Mouse (Mus musculus) frontal cortex, postnatal 36 days (tissue): ENCODE data around the gene Apobr.

Source experiments
- DNase-seq, 2 experiments: peaks; one replicate each; pipeline ENCODE4 v3.0.0; 2022; ENCODE audit warnings: low spot score in 2 of 2

The Apobr gene

DNA sequence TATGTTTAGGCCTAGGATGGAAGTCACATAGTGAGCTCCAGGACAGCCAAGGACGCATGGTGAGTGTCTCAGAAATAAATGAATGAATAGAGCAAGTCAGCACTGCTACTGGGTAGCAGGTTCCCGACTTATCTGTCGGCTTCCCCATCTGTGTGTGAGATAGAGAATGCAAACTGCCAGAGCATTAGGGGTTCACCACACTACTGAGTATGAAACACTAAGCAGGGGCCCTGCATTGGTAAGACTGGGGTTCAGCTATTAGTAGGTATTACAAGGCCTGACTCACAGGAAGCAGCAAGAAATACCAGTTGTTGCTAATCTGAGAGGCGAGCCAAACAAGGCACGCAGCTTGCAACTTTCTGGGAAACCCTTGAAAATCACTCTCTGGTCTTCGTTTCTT, 14.2 kb downstream of the Apobr start:
- no peak for DNase-seq

DNA sequence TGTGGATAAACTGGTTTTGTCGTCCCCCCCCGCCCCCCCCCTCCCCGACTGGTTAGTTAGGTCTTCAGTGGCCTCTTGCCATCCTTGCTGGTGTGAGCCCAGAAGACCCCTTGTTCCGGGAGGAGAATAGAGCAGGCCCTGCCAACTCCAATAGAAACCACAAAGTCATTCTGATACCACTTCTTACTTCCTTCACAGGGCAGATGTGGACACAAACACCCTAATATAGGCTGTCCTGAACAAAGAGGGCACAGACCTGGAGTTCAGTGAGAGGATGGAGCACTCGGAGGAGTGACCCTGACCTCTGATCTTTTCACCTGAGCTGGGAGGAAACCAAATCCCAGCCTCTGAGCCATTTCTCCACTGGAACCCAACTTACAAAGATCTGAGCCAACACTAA, 17.2 kb downstream of the Apobr start:
- no peak for DNase-seq

DNA sequence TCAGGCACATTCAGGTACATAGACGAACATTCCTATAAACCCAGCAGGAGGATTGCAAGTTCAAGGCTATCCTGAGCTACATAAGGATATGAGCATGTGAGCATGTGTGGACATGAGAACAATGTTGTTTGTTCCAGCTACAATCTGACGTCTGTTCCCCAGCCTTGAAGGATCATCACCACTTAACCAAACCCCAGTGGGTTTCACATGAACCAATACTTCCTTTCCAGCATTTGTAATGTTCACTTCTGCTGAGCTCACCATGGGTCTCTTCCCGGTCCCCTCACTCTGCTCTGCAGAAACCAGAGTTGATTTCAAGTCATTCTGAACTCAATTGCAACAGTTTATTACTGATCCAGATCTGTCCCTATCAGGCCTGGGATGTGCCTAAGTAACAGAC, 17.9 kb downstream of the Apobr start:
- DNase-seq = no peak

DNA sequence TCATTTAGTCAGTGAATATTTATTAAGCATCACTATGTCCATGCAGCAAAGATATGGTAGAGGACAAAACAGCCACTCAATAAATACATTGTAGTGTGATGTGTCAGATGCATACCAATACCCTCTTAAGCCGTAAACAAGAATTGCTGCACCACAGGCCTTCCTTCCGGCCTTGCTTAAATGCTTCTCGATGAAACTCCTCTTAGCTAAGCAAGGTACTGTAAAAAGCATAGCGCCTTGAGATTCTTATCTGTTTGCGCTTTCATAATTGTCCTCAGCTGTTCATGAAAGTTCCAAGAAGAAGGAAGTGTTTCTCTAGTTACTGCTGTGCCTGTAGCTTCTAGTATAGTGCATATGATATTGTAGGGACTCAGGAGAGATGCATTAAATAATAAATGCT, 21.9 kb downstream of the Apobr start:
- no peak for DNase-seq

DNA sequence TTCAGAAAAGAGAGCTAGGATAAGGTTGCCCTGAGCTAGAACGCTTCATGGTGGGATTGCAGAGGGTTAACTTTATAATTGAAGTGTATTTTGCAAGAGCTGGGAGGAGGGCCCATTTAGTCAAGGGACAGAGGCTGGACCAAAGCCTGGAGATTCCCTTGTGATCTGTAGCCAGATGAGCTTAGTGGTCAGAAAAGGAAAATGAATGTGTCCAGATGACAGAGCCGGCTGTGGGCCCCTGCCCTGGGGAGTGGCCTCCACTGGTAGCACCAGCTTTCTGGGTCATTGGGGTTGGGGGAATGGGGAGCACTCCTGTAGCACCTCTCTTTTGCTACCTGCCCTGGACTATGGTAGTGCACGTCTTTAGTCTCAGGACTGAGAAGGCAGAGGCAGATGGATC, 22.3 kb downstream of the Apobr start:
- DNase-seq = no peak

DNA sequence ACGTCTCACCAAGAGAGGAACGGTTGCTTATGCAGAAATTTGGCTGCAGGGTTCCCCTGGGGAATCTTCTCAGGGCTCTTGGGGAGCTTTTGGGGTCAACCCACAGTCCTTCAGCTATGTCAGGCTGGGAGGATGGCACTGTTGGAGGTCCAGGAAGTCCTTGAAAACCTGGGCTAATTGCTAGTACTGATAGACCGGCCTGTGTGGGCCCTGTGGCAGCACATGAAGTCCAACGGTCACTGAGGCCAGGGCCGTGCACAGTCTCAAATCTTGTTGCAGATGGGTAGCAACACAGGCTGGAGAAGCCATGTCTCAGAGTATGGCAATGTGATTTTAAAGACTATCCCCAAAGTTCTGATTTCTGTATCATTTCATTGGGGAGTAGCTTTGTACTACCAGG, 23.1 kb downstream of the Apobr start:
- no peak for DNase-seq

DNA sequence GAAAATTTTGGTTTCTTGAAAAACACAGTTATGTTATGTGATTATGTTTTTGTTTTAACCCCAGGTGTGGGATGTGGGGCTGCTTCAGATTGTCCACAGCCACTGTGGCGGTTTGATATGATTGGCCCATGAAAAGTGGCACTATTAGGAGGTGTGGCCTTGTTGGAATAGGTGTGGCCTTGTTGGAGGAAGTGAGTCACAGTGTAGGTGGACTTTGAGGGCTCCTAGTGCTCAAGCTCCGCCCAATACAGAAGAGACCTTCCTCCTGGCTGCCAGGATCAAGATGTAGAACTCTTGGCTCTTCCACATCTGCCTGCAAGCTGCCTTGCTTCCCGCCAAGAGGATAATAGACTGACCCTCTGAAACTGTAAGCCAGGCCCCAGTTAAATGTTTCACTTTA, 28.0 kb downstream of the Apobr start:
- DNase-seq = no peak

DNA sequence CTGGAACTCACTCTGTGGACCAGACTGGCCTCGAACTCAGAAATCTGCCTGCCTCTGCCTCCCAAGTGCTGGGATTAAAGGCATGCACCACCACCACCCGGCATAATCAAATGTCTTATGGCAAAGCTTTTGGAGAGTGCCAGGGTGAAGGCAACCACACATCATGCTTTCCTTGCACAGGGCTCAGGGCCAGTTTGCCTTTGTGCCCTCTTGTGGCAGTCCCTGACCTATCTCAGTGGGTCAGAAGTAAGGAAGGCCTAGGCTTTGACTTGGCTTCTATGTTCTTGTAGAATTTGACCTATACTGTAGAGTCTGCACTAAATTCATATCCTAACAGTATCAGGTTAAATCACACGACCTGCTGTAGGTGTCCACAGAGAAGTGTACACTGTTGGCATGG, 32.0 kb downstream of the Apobr start:
- DNase-seq = no peak

DNA sequence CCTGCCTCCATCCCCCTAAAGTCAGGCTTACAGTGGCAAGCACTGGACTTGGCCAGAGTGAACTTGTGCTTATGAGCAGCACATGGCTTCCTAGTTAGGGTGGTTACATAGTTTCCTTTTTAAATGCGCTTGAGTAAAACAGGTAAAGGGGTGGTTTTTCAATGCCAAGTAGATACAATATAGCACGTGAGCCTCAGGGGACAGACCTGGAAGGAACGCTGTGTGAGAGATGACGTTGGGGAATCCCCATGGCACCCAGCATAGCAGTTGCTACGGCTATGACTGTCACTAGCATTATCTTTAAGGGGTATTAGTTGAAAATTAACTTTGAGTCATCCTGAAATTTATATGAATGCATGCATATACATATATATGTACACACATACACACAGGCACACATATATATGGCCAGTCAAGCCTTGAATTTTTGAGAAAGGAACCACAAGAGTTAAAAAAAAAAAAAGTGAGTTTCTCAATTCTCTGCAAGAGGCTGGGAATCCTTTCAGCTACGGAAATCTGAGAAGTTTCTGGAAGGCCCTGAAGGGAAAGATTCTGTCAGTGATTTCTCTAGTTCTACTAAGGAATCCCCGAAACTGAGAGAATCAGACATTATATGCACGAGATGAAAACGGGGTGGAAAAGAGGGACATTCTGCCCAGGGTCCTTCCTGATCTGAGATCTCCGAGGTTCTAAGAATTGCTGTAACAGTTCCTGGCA, 35.0 kb downstream of the Apobr start:
- no peak for DNase-seq

DNA sequence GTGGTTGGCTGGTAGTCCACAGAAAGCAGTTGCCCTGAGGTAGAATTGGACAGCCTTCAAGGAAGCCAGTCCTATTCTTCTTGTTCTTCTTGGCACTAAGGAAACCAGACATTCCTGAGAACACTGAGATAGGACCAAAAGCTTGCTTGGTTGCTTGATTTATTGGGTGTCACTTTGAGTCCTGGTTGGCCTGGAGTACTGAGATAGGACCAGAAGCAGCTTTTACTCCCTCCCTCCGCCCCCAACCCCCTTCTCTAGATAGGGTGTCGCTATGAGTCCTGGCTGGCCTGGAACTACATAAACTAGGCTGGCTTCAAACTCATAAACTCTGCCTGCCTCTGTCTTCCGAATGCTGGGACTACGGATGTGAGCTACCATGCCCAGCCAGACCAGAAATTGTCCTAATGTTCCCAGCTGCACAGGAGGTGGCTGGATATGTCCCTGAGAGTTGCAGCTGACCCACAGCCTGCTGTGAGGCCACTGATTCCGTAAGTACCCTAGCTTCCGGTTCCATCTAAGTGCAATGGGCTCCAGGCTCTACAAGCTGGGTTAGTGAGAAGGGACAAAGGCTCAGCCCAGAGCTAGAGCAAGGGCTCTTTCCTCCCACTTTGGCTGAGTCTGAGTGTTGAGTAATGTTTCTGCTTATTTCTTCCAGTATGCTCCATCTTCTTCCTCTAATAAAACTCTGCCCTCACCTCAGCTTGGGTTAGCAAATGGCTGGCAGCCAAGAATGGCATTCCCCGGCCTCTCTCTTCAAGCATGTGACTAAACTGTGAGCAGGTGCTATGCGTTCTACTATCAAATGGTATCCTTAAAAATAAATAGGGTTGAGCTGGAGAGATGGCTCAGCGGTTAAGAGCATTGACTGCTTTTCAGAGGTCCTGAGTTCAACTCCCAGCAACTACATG, 37.0 kb downstream of the Apobr start:
- DNase-seq = no peak

DNA sequence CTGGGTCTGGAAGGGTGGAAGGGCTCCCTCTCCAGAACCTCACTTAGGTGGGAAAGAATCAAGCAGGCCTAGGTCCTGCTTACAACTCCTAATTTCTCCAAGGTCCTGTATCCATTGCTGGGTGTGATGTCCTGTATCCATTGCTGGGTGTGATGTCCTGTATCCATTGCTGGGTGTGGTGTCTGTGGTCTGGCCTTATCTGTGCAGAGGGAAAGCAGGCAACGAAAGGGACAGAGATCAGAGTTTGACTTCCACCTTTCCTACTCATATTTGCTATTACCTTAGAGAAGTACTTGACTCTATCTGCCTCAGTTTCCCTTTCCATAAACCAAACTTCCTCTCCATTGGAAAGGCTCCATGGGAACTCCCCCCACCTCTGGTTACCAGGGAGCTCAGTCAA, 38.6 kb downstream of the Apobr start:
- DNase-seq = no peak

DNA sequence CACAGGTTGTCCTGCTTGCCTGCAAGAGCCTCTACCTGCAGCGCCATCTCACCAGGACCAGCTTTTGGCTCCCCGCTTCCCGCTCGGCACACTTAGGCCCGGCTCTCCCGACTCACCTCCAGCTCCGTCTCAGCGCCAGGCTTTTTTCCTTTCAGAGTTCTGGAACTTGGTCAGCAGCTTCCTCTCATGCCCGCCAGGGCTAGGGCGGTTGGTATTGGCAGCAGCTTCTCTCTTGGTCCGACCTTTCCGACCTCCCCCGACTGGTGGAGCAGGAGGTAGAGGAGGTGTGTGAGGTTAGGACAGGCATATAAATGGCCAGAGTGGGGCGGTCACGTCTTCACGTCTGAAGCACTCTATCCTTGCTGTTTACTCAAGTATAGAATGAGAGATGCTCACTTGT, 40.0 kb downstream of the Apobr start:
- no peak for DNase-seq

DNA sequence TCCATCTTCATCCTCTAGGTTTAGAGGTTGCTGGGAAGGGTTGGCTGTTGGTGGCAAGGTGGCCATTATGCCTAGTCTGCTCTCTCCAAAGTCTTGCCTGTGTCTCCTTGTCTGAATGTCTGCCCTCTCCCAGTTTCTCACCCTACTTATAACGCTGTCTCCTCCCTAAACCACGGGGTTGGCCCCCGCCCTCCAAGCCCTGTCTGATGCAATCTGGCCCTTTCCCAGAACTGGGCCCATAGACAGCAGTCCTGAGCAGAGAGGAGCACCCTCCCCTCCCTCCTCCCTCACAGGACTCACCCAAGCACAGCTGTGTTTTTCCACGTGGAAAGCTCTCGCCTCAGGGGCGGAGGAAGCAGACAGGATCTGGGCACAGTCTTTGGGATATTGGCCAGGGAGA, 40.6 kb downstream of the Apobr start:
- peak; percentile 32 to 40 for DNase-seq

DNA sequence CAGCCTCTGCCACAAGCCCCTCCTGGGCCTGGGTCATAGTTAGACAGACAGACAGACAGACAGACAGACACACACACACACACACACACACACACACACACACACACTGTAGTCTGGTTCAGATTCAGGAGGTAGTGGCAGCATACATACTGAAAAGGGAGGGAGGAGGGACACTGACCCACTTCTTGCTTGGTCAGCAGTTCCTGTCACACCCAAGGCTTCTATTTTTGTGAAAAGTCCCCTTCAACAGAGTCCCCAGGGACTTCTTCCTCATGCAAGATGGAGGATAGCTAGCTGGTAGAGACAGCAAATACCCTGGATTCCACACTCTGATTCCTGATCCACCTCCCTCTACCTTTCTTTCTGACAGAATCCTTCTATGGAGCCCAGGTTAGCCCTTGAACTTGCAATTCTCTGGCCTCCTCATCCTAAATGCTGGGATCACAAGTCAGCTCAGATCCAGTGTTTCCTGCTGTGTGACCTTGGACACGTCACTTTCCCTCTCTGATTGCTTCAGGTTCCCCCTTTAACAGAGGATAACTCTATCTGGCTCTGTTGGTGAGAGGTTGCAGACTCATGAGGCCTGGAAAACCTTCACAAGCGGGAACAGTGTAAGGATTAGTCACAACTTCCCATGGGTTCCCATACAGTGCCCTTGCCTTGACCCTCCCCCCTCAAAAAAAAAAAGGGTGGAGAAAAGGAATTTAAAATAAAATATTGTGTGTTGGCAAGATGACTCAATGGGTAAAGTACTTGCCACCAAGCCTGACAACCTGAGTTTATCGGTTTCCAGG, 41.3 kb downstream of the Apobr start:
- DNase-seq = no peak

DNA sequence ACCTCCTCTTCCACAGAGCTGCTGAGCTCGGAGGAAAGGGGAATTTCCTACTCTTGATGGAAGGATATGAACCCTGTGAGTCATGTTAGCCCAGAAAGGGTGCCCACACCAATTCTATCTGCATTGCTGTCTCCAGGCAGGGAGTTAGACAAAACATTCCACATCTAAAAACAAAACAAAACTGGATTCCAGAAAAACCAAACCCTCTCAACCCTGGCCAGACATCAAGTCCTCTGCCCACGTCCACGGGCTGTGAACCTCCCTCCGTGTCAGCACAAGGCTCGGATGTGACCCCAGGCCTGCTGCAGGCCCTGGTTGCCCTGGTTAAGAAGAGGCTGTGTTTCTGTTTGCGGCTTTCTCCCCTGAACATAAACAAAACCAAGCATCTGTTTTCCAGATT, 43.4 kb downstream of the Apobr start:
- no peak for DNase-seq

DNA sequence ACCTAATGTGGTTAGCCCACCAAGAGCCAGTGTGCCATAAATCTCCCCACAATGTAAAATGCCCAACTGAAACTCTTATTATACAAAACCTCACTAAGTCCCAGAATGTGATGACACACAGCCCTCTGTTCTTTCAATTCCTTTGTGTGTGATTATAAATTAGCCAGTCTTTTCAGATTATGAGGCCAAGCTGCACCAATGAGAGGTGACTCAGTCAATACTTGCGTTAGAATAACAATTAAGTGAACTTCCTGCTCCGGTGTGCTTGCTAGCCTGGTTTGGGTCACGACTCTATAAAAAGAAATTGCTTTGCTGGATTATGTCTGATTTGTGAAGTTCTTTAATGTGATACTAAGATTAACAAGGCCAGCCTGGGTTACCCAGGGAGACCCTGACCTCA, 45.2 kb downstream of the Apobr start:
- no peak for DNase-seq

DNA sequence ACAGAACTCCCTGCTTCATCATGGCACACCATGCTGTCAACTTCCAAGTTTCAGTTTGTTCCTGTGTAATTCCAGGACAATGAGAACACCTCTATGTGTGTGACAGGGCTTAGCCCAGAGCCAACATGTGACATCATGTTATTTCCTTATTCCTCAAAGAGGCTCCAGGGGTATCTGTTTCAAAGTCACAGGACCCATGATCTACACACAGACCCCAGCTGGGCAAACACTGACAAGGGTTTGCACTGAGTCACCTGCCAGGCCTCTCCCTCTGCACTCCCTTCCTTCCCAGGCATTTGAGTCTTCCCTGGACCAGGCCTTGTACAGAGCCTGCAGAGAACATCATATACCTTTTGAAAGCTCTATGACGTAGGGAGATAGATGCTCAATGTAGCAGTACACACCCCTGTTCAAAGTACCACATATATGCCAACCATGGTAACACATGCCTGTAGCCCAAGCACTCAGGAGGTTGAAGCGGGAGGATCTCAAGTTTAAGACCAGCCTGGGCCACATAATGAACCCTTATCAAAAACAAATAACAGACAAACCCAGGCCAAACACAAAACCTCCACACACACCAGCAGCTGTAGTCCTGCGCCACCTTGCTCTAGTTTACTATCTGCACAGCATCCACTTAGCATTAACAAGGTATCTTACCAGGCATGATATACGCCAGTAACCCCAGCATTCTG, 46.2 kb downstream of the Apobr start, which contains the start of gene Nupr1:
Gene Nupr1, minus strand, starts transcription at position 38 of the 695 bp plus-strand sequence.
- no peak for DNase-seq

DNA sequence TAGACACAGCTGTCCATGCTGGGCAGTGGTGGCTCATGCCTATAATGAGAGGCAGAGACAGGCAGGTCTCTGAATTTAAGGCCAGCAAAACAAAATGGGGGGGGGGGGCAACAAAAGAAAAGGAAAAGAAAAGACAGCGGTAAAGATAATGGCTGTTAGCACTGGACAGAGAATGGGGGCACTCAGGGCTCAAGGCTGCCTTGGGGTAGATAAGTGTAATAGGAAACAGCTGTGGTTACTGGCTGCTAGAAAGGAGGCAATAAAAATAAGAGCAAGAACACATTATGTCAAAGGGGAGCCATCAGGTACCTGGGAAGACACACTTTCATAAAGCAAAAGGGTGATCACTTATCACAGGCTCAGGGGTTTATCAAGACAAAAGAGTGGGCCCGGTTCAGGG, 47.7 kb downstream of the Apobr start:
- DNase-seq = no peak

DNA sequence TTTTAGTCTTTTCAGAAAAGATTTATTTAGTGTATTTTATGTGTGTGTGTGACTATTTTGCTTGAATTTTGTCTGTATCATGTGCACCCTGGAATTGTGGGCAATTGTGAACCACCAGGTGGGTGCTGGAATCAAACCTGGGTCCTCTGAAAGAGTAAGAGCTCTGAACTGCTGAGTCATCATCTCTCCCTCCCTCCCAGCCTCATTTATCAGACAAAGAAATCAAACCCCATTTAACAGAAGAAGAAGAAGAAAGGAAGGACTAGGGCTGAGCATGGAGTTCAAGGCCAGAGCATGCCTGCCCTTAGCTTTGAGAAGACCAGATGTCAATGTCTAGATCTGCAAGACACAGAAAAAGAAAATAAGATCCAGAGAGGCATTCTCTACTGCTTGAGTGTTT, 50.6 kb downstream of the Apobr start:
- no peak for DNase-seq

DNA sequence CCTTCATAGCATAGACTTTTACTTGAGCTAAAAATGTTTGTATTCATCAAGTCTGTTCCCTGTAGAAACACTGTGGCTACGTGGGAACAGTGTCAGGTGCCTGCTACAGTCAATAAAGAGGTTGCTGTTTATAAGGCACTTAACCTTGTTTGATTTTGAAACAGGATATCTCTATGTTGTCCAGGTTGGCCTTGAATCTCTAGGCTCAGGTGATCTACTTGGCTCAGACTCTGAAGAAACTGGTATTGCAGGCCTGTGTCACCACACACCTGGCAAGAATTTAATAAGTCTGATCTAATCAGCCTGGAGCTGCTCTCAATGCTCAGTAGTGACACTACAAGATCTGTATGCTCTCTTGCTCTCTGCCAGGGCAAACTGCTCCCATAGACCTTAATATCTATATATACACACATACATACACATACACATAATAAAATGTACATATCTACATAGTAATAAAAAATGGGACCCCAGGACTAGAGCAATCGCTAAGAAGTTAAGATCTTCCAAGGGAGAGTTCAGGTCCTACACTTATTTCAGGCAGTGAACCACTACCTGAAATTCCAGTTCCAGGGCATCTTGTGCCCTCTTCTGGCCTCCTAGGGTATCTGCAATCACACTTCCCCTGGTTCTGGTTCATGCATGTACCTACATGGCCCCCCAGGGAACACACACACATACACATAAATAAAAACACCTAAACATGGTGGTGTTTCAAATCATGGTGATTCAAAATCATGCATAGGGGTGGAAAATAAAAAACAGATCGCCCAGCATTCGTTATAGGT, 52.2 kb downstream of the Apobr start:
- peak; percentile 20 to 40 for DNase-seq
